Mouse (Mus musculus): ENCODE measurements around the gene Ptcd2.

DNA sequence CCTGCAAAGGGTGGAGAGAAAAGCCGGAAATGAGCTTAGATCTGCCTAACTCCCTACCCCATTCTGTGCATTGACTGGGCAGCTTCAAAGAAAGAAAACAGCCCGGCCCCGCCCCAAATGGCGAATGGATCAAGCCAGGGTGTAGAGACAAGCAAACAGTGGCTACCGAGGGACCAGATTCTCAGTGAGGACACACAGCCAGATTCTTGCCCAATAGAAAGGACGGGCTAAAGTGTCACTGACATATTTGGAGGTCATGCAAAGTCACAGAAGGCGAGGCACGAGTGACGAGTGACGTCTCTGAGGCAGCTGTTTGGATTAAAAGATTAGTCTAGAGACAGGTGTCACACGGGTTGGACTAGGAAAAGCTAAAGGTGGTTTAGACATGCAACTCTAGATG, 40.1 kb downstream of the Ptcd2 start:
- no peak for TF ChIP-seq CTCF (IDR thresholded peaks at IDR 0.05; ENCODE audit: low read depth)
- TF ChIP-seq EP300 (IDR thresholded peaks at IDR 0.05; ENCODE audit: low read depth): no peak
